ENCODE assay signal across 8 mouse cellular contexts in the genomic region with DNA sequence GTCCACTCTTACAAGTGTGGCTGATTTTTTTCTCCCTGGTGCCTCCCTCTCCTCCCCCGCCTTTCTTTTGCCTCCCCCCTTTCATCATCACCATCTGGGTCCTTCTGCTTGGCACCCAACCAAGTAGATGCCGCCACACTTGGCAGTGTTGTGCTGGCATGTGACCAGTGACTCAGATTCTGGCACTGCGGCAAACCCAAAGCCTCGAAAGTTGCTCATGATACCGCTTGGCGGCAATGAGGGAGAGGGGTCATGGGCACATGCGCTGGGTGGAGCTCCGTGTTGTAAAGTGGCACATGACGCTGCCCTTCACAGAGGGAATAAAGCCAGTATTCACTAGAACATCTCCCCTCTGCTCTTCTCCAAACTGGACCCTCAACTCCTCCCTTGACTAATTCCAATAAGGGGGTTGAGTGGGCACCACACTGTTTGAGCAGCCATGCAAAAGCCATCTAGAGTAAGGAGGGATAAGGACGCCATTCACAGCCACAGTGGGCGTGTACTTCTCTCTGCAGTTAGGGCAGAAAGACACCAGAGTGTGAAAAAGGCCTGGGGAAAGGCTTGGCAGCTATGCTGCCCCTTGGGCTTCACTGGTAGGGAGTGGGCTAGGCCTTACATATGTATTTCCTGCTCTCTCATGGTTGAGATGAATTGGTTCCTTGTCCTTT. TPM values are rescaled to one million over a fixed set of nuclear protein-coding genes. Genes with fewer than 3 reads are reported as not detected.
DNase-seq lines count a peak whose midpoint lies in the region; ATAC-seq lines count a peak whose summit lies in the region.

No protein-coding gene starts in this region.

- H3K4me3 ChIP-seq in hindbrain, embryonic 13.5 days: peak overlapping the region; percentile 35
- no peak overlapping the region for H3K4me3 ChIP-seq in hindbrain, embryonic 11.5 days (ENCODE audit: low read depth, low read length)

- no peaks in the 10 kb centered on the region for H3K36me3 ChIP-seq in hindbrain, embryonic 13.5 days
- no peaks in the 10 kb centered on the region for H3K36me3 ChIP-seq in hindbrain, embryonic 11.5 days (ENCODE audit: control insufficient read depth, insufficient read depth, low read length)

- H3K4me2 ChIP-seq in hindbrain, embryonic 13.5 days: peak overlapping the region; percentile 51
- no peak overlapping the region for H3K4me2 ChIP-seq in hindbrain, embryonic 11.5 days (replicated peaks; ENCODE audit: low read depth, low read length)

- H3K9me3 ChIP-seq in hindbrain, embryonic 13.5 days: no peaks in the 10 kb centered on the region
- no peaks in the 10 kb centered on the region for H3K9me3 ChIP-seq in hindbrain, embryonic 11.5 days (ENCODE audit: control insufficient read depth, low read length)

- no peaks in the 10 kb centered on the region for H3K27me3 ChIP-seq in hindbrain, embryonic 13.5 days
- no peaks in the 10 kb centered on the region for H3K27me3 ChIP-seq in hindbrain, embryonic 11.5 days (ENCODE audit: control insufficient read depth, insufficient read depth, low read length)

- ATAC-seq in hindbrain, embryonic 13.5 days (ENCODE audit: low FRiP score): peak; percentile 41
- ATAC-seq in hindbrain, embryonic 11.5 days (ENCODE audit: low FRiP score): no peak
- ATAC-seq in common myeloid progenitor, adult 5-6 weeks (replicated peaks; ENCODE audit: low read depth, poor library complexity, severe bottlenecking): peak; percentile 91
- peak; percentile 91 for ATAC-seq in megakaryocyte progenitor cell, adult 5-6 weeks (replicated peaks; ENCODE audit: poor library complexity)
- no peak for ATAC-seq in CD4-positive, CD25-positive, alpha-beta regulatory T cell, adult 4 months

- peaks cover 71% of the 10 kb centered on the region for H3K4me1 ChIP-seq in hindbrain, embryonic 13.5 days (replicated peaks)
- H3K4me1 ChIP-seq in hindbrain, embryonic 11.5 days (replicated peaks; ENCODE audit: control insufficient read depth, insufficient read depth, low read length): no peaks in the 10 kb centered on the region

- H3K9ac ChIP-seq in hindbrain, embryonic 13.5 days: peak overlapping the region; percentile 63; the same call in 1 of the 2 replicates
- H3K9ac ChIP-seq in hindbrain, embryonic 11.5 days (ENCODE audit: low read depth, low read length): no peak overlapping the region

- no peak for DNase-seq in hindbrain, embryonic 11.5 days (ENCODE audit: low spot score)
- DNase-seq in adrenal gland, adult (ENCODE audit: inconsistent age in 2 of 2, low spot score in 1 of 2): peak; percentile 91 to 97
- DNase-seq in kidney, postnatal 36 days: peak; percentile 37 to 43
- no peak for DNase-seq in embryo, embryonic 9.5 days (ENCODE audit: extremely low spot score)

- peak overlapping the region; percentile 95 for H3K27ac ChIP-seq in hindbrain, embryonic 13.5 days
- H3K27ac ChIP-seq in hindbrain, embryonic 11.5 days (ENCODE audit: low read depth, low read length): no peak overlapping the region

- 58% methylated on average over 11 of the region's 11 CpGs for WGBS in hindbrain, embryonic 13.5 days
- WGBS in hindbrain, embryonic 11.5 days: 83% methylated on average over 11 of the region's 11 CpGs

RNA-seq across cellular contexts. Expression of a gene that starts 36.8 kb away (rescaled TPM):
- polyA plus RNA-seq in hindbrain, embryonic 13.5 days (2015; fragmentation: Nextera tagmentation; extraction: Ambion mirVana): 29.4 and 31.9 TPM in 2 replicates
- 16.1 and 20.8 TPM in 2 replicates for polyA plus RNA-seq in hindbrain, embryonic 11.5 days (2014; fragmentation: Nextera tagmentation; extraction: Ambion mirVana)
- 2.0 and 5.0 TPM in 2 replicates for total RNA-seq in common myeloid progenitor, adult 5-6 weeks (2017)
- 2.5 and 3.1 TPM in 2 replicates for total RNA-seq in megakaryocyte progenitor cell, adult 5-6 weeks (2015)
- 0.75 and 1.1 TPM in 2 replicates for total RNA-seq in megakaryocyte progenitor cell, adult 5-6 weeks (2017)
- polyA plus RNA-seq in CD4-positive, CD25-positive, alpha-beta regulatory T cell, adult 4 months (2017; shearing (Covaris generic)): 1 to 10 TPM; 4.2 to 4.6 TPM

RNA-seq across cellular contexts. Expression of a gene that starts 39.3 kb away (rescaled TPM):
- polyA plus RNA-seq in hindbrain, embryonic 13.5 days (2015; fragmentation: Nextera tagmentation; extraction: Ambion mirVana): 29.8 and 30.7 TPM in 2 replicates
- 18.2 and 20.9 TPM in 2 replicates for polyA plus RNA-seq in hindbrain, embryonic 11.5 days (2014; fragmentation: Nextera tagmentation; extraction: Ambion mirVana)
- 8.3 and 12.9 TPM in 2 replicates for total RNA-seq in common myeloid progenitor, adult 5-6 weeks (2017)
- 7.3 and 7.7 TPM in 2 replicates for total RNA-seq in megakaryocyte progenitor cell, adult 5-6 weeks (2015)
- 10.9 and 11.5 TPM in 2 replicates for total RNA-seq in megakaryocyte progenitor cell, adult 5-6 weeks (2017)
- polyA plus RNA-seq in CD4-positive, CD25-positive, alpha-beta regulatory T cell, adult 4 months (2017; shearing (Covaris generic)): 10 to 100 TPM; 11.6 to 17.9 TPM

RNA-seq across cellular contexts. Expression of a gene that starts 40.0 kb away (rescaled TPM):
- polyA plus RNA-seq in hindbrain, embryonic 13.5 days (2015; fragmentation: Nextera tagmentation; extraction: Ambion mirVana): 53.4 and 53.7 TPM in 2 replicates
- 79.7 and 81.5 TPM in 2 replicates for polyA plus RNA-seq in hindbrain, embryonic 11.5 days (2014; fragmentation: Nextera tagmentation; extraction: Ambion mirVana)
- 53.3 and 56.1 TPM in 2 replicates for total RNA-seq in common myeloid progenitor, adult 5-6 weeks (2017)
- 57.0 and 72.1 TPM in 2 replicates for total RNA-seq in megakaryocyte progenitor cell, adult 5-6 weeks (2015)
- total RNA-seq in megakaryocyte progenitor cell, adult 5-6 weeks (2017): 58.4 and 63.3 TPM in 2 replicates
- 100 to 1,000 TPM; 181 to 192 TPM for polyA plus RNA-seq in CD4-positive, CD25-positive, alpha-beta regulatory T cell, adult 4 months (2017; shearing (Covaris generic))

RNA-seq across cellular contexts. Expression of a gene that starts 51.1 kb away (rescaled TPM):
- 6.5 and 6.6 TPM in 2 replicates for polyA plus RNA-seq in hindbrain, embryonic 13.5 days (2015; fragmentation: Nextera tagmentation; extraction: Ambion mirVana)
- polyA plus RNA-seq in hindbrain, embryonic 11.5 days (2014; fragmentation: Nextera tagmentation; extraction: Ambion mirVana): 9.0 and 9.4 TPM in 2 replicates
- total RNA-seq in common myeloid progenitor, adult 5-6 weeks (2017): 25.1 and 30.9 TPM in 2 replicates
- total RNA-seq in megakaryocyte progenitor cell, adult 5-6 weeks (2015): 31.3 and 52.7 TPM in 2 replicates
- 17.4 and 18.3 TPM in 2 replicates for total RNA-seq in megakaryocyte progenitor cell, adult 5-6 weeks (2017)
- polyA plus RNA-seq in CD4-positive, CD25-positive, alpha-beta regulatory T cell, adult 4 months (2017; shearing (Covaris generic)): 100 to 1,000 TPM; 110 to 194 TPM

Comparison
In these comparisons a context has a peak if more than half of its experiments do, and no peak if none do; other contexts are left out.
1. ATAC-seq: peak in hindbrain, embryonic 13.5 days (single experiment), common myeloid progenitor, adult 5-6 weeks (single experiment) and megakaryocyte progenitor cell, adult 5-6 weeks (single experiment); none in hindbrain, embryonic 11.5 days (single experiment) and CD4-positive, CD25-positive, alpha-beta regulatory T cell, adult 4 months (single experiment).
2. DNase-seq: peak in adrenal gland, adult (2 of 2) and kidney, postnatal 36 days (2 of 2); none in hindbrain, embryonic 11.5 days (single experiment) and embryo, embryonic 9.5 days (single experiment).